Mouse (Mus musculus): ENCODE results near the gene Vat1.
"Not testable (repeated sequence)": the region's sequence is repeated elsewhere in the genome, so short reads cannot be mapped to it uniquely, and the experiment has no call there.

Gene Vat1

GRCm38 (mm10) chr11:101441450-101442126 lies 24.4 kb downstream of the Vat1 start:
- peak; percentile 15 for DNase-seq

GRCm38 (mm10) chr11:101438006-101438405 lies 28.0 kb downstream of the Vat1 start:
- DNase-seq = not testable (repeated sequence)

GRCm38 (mm10) chr11:101436916-101437315 lies 29.1 kb downstream of the Vat1 start:
- DNase-seq = no peak

- DNase-seq = no peak
Observed at GRCm38 (mm10) chr11:101435831-101436230, 30.2 kb downstream of the Vat1 start.

- DNase-seq = no peak
Observed at GRCm38 (mm10) chr11:101433396-101433795, 32.6 kb downstream of the Vat1 start.

- DNase-seq = no peak
Observed at GRCm38 (mm10) chr11:101431327-101431726, 34.7 kb downstream of the Vat1 start.

- peak; percentile 10 for DNase-seq
Observed at GRCm38 (mm10) chr11:101426165-101426564, 39.9 kb downstream of the Vat1 start.

GRCm38 (mm10) chr11:101424925-101425813 lies 40.9 kb downstream of the Vat1 start, which contains the start of the genes Rundc1 and Ptges3l:
Rundc1 (plus strand) TSS chr11:101425085.
Ptges3l (minus strand) TSS chr11:101425333.
- peak; percentile 100 for DNase-seq

- DNase-seq = peak; percentile 47
Observed at GRCm38 (mm10) chr11:101424105-101424851, 41.8 kb downstream of the Vat1 start, which contains the start of gene Gm27029. Gm27029 (minus strand) TSS chr11:101424796.

- no peak for DNase-seq
Observed at GRCm38 (mm10) chr11:101420148-101420547, 45.9 kb downstream of the Vat1 start.

- DNase-seq = peak; percentile 38
Observed at GRCm38 (mm10) chr11:101419610-101420009, 46.4 kb downstream of the Vat1 start.

- DNase-seq = no peak
Observed at GRCm38 (mm10) chr11:101418991-101419390, 47.0 kb downstream of the Vat1 start.

GRCm38 (mm10) chr11:101417101-101417855 lies 48.8 kb downstream of the Vat1 start, which contains the start of gene Aarsd1:
Aarsd1 (minus strand) TSS chr11:101417615.
- peak; percentile 92 for DNase-seq

- DNase-seq = no peak
Observed at GRCm38 (mm10) chr11:101416433-101417100, 49.5 kb downstream of the Vat1 start.

- DNase-seq = no peak
Observed at GRCm38 (mm10) chr11:101415306-101415705, 50.7 kb downstream of the Vat1 start.
